Mouse (Mus musculus): Measurements from ENCODE around the gene Snx30.

Snx30 gene

DNA sequence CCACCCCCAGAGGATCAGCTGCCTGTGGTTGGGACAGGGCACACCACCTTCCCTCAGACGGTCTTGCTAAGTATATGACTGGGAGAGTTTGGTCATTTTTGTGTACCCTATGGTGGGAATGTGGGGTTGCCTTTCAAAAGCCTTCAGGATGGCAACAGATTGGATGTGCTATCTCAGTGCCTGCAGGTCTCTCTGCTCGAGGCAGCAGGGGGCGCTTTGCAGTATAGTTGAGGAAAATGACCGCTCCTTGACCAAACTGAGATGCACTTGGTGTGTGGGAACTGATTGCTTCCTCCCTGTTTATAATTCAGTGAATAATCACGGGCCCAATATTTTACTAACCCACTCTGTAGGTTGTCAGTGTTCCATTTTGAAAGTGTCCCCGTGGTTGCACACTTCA lies 96.9 kb downstream of the Snx30 start:
- DNase-seq (ENCODE audit: low read depth, low spot score) = peak; percentile 15

DNA sequence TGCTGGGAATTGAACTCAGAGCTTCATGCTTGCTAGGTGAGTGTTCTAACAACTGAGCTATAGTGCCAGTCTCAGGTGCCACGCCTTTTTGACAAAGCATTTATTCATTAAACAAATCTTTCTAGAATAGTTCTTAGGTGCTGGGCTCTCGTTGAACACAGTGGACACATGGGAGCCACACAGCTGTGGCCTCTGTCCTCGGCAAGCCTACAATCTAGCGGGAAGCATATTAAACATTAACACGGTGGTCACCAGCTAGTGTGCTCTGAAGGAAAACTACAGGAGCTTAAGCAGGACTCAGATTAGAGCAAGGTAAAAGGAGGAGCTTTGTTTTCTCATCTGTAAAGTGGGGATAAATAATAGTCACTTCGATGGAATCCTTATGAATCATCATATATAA lies 101.5 kb downstream of the Snx30 start:
- DNase-seq (ENCODE audit: low read depth, low spot score) = no peak

DNA sequence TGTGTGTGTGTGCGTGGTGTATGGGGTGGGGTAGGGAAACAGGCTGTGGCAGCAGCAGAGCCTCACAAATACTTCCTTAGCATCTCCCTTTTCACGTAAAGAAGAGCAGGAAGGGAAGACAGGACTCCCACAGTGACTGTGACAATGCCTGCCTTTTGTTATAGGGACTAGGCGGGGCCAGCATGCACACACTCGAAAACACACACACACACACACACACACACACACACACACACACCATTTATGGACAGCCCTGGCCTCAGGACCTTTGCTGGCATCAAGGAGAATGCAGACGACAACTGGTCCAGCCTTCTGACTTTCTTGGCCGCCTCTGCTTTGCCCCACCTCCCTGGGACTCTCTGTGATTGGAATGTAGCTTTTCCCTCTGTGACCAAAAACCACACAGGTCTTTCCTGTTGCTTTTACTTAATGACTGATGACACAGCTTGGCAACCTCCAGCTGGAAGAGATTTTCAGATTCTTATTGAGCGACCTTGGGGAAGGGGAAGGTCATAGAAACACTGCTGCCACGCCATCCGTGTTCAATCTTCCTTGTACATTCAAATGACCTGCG lies 102.1 kb downstream of the Snx30 start:
- DNase-seq (ENCODE audit: low read depth, low spot score) = peak; percentile 73

DNA sequence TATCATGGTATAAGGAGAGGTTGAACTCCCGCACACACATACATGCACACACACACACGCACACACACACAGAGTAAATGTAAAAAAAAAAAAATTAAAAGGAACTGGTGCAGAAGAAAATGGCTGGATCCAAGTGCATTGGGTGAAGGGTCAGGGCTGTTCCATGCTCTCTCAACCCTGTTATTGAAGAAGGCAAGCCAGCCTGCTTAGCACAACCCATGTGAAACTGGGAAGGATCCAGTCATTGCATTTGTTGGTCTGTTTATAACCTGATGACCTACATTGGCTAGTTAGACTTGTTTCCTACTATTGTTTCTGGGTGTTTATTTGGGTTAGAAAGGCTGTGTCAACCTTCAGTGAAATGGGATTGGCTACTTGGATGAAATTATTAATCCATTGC lies 103.1 kb downstream of the Snx30 start:
- DNase-seq (ENCODE audit: low read depth, low spot score) = no peak

DNA sequence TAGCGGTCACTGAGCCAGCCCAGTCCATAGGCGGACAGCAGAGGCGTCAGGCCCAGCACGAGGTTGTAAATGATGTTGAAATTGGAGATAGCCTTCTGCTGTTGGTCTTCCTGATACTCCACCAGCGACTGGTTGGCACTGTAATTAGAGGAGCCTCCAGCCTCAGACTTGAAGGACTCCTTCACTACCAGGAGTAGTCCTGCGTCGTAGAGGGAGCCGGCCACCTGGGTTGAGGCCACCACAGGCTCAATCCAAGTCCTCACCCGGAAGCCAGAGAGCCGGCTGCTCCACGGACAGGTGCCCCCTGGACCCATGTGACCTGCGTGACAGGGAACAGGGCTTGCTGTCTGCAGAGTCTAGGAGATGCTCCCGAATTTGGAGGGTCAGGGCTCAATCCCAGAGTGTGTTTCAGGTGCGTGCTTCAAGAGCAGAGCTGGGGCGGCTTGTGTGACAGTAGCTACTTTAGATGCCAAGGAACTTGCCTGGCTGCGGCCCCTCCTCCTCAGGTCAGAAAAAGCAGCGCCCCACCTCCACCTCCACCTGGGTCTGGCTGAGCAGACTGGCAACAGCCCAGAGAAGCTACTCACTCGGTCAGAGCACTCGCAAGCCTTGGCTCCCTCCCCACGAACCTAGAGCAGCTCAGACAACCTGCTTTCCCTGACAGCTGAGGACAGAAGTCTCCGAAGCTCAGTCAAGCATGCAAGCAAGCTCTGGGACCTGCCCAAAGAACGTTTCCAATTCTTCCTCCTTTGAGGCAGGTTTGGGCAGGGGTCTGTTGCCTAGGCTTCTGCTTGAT lies 109.2 kb downstream of the Snx30 start, which contains the start of gene Slc46a2:
Gene Slc46a2, minus strand, starts transcription at position 449 of the 796 bp plus-strand sequence.
- no peak for DNase-seq (ENCODE audit: low read depth, low spot score)

DNA sequence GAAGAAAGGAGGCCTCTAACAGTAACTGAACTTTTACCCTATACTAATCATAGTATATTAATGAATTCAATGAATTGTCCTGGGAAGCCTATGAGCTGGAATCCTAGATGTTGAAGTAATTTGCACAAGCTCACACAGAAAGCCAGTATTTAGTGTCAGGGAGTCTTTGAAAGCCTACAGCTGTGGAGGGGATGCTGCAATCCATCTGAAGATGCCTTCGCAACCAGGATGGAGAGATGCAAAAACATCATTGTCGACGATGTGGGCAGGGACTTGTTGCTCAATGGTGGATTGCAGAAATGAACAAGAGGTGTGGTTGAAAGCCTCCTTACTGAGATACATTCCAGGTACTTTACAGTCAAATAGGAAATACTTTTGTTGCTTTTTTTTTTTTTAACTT lies 112.3 kb downstream of the Snx30 start:
- DNase-seq (ENCODE audit: low read depth, low spot score) = no peak

DNA sequence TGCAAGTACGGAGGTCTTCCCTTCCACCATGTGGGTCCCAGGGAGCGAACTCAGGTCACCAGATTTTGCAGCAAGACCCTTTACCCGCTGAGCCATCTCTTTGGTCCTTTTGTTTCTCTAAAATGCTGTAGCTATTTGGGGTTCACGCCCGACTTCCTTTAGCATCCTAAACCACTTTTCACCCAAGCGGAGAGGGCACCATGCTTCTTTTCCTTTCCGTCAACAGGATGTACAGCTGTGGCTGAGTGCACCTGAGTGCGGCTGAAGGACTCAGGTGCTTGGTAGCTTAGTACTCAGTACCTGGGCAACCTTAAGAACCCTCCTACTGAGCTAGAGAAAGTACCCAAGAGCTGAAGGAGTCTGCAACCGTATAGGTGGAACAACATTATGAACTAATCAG lies 119.4 kb downstream of the Snx30 start:
- DNase-seq (ENCODE audit: low read depth, low spot score) = no peak

DNA sequence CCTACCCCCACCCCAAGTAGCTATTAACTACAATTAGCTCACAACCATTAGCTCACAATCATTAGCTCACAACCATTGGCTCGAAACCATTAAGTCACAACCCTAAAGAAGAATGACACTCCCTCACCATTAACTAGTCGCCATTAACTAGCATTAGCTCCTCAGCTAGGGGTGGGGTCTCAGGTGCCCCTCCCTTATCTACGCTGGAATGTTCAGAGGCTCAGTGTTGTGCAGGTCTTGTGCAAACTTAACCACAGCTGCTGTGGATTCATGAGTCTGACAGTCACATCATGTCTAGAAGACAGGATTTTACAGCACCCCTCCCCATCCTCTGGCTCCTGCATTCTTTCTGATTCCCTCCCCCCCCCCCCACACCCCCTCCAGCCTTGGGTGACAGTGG lies 122.0 kb downstream of the Snx30 start:
- no peak for DNase-seq (ENCODE audit: low read depth, low spot score)

DNA sequence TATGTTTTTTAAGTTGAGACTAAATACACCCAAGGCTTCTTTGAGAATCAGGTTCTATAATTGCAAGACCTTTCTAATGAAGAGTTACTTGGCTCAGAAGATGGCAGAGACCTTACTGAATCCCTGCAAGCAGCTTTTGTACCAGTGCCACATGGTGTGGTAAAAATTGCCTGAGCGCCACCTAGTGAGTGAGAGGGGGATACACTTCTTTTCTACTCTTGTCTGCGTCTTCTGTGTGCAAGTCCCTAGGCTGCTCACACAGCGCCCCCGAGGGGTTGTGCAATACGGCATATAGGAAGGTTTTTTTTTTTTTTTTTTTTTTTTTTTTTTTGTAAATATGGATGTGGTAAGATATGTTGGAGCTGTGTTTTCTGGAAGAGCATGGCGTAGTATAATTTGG lies 122.7 kb downstream of the Snx30 start:
- DNase-seq (ENCODE audit: low read depth, low spot score) = peak; percentile 90

DNA sequence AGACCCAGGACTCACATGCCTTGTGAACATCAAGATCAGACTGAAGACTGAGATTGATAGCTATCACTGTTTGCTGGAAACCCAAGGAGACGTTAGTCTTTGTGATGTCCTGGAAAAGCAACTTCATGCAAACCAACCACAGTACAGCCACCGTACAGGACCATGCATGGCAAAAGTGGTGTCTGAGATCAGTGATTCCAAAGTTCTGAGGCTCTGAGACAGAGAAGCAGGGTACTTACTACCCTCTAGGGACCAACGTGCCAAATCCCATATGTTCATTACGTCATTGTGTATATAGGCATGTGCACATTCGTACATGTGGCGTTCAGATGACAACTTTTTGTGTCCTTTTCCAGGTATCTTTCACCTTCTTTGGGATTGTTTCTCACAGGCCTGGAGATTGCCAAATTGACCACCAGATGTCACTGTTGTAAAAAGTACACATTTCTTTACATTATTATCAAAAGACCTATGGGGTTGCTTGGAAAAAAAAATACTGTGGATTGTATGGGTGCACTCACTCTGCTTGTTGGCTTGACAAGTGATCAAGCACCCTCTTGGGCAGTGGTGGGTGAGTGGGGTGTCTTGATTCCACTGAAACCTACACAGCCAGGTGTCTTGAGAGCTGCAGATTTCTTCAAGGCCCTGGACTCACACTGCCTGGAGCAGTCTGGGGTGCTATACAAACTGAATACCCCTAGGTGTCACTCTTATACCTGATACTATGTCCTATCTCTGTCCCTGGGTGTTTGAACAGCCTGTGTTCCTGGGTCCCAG lies 127.1 kb downstream of the Snx30 start:
- DNase-seq (ENCODE audit: low read depth, low spot score) = peak; percentile 58

DNA sequence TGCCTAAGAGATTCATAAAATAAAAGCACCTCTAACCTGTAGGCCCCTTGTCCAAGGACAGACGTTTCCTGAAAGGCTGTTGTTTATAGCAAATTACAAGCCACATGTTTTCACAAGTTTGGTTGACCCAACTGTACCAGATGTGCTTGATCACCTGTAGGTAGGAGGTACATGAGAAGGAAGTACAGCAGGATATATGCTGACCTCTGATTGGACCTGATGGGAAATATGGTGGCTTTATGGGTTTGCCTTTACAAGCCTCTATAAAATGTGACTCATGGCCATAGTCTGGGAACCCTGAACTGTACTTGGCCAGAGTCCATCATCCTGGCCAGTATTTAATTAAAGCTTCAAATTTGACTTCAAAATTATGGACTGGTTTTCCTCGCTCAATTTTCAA lies 131.9 kb downstream of the Snx30 start:
- DNase-seq (ENCODE audit: low read depth, low spot score) = no peak
